Mouse (Mus musculus) lung, embryonic 14.5 days (tissue): Measurements from ENCODE around the gene Phldb2. TPM values are rescaled to one million over a fixed set of nuclear protein-coding genes. Genes with fewer than 3 reads are reported as not detected.

ENCODE experiments used
- ATAC-seq: fragments of 200-750 bp; cut with Nextera tagmentation; 2 replicates; pipeline ENCODE4 v1.8.0; 2017; ENCODE audit warnings: mild to moderate bottlenecking, moderate TSS enrichment, moderate library complexity; ENCODE audit not compliant: insufficient read depth
- DNase-seq: peaks from one replicate; pipeline ENCODE4 v3.0.0-alpha.2; 2015
- H3K27ac ChIP-seq: fragments of 300-500 bp; sonication (generic); 2 replicates; pipeline ENCODE4 v1.5.1; 2014; ENCODE audit warnings: low read depth, mild to moderate bottlenecking, moderate library complexity
- H3K27me3 ChIP-seq: fragments of 300-500 bp; sonication (generic); 2 replicates; pipeline ENCODE4 v1.6.1; 2014; ENCODE audit warnings: low read length, control low read depth; ENCODE audit not compliant: insufficient read depth
- H3K36me3 ChIP-seq: fragments of 300-500 bp; sonication (generic); 2 replicates; pipeline ENCODE4 v1.6.1; 2014; ENCODE audit warnings: control low read depth; ENCODE audit not compliant: insufficient read depth
- H3K4me1 ChIP-seq: fragments of 300-500 bp; sonication (generic); 2 replicates; pipeline ENCODE4 v1.6.1; 2014; ENCODE audit warnings: antibody characterized with exemption, control low read depth; ENCODE audit not compliant: insufficient read depth
- H3K4me2 ChIP-seq: fragments of 300-500 bp; sonication (generic); 2 replicates; pipeline ENCODE4 v1.6.1; 2014; ENCODE audit warnings: mild to moderate bottlenecking
- H3K4me3 ChIP-seq: fragments of 300-500 bp; sonication (generic); 2 replicates; pipeline ENCODE4 v1.5.1; 2014; ENCODE audit warnings: low read depth, low read length
- H3K9ac ChIP-seq: fragments of 300-500 bp; sonication (generic); 2 replicates; pipeline ENCODE4 v1.6.1; 2014
- H3K9me3 ChIP-seq: fragments of 300-500 bp; sonication (generic); 2 replicates; pipeline ENCODE4 v1.6.1; 2016; ENCODE audit warnings: low read depth, low read length, control low read depth
- CTCF ChIP-seq: IDR thresholded peaks from 2 replicates; pipeline ENCODE4 v1.5.1; 2016; ENCODE audit warnings: antibody characterized with exemption, low read depth
- WGBS: fragments of 180-500 bp; shearing (Covaris S2); extraction: QIAGEN DNeasy Blood & Tissue Kit; methylation state at CpG from one replicate; pipeline ENCODE4 v1.1.7; 2014; 5-methylcytosine and 5-hydroxymethylcytosine counted together
- polyA plus RNA-seq: library from polyadenylated mRNA; unstranded; fragments of >200 nt; fragmentation: Nextera tagmentation; extraction: Ambion mirVana; gene quantifications from 2 replicates; pipeline ENCODE4 v1.2.1, GENCODE M21; 2014

Gene Phldb2
- polyA plus RNA-seq, 1 experiment from 2014 or later, result 48.0 TPM

DNA sequence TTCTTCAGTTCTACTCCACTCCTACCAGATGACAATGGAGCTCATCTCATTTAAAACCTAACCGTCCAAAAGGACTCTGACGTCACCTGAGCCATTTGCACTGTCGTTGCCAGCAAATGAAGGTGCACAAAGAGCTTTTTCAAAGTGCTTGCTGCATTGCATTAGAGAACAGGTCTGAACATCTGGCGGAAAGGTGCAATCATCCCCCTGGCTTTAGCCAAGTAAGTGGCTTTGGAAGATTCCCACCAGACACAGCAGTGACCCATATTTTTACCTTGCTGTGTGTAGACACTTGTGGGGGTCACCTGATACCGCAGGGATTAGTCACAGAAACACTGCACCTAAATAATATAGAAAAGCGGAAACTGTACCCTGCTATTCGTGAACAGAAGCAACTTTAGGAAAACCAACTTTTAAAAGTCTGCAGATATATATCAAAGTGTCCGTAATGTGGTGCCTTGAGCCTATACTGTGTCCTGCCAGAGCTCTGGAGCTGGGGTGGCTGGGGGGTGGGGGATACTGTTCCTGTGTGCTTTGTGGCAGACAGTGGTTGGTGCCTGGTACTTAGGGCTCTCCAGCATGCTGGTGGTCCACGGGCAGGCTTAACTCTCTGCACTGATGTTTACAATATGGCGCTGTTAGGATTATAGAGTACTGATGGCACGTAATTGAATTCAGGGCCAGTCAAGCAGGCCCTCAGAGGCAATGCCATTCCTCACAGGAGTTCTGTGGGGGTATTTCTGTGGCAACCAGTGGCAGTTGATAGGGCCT lies 123.1 kb downstream of the Phldb2 start:
- Histone ChIP-seq H3K9ac (no peak overlapping the region), H3K4me1 (peaks cover 27% of the 10 kb centered on the region), H3K9me3 (no peaks in the 10 kb centered on the region), H3K36me3 (peaks cover 9% of the 10 kb centered on the region), H3K4me2 (no peak overlapping the region), H3K4me3 (no peak overlapping the region), H3K27ac (peak overlapping the region; percentile 70; the same call in 1 of the 2 replicates), H3K27me3 (no peaks in the 10 kb centered on the region)
- 48% methylated on average over 11 of the region's 11 CpGs for WGBS
- no peak for TF ChIP-seq CTCF
- DNase-seq (no peak), ATAC-seq (peak; percentile 72; the same call in 1 of the 2 replicates)

DNA sequence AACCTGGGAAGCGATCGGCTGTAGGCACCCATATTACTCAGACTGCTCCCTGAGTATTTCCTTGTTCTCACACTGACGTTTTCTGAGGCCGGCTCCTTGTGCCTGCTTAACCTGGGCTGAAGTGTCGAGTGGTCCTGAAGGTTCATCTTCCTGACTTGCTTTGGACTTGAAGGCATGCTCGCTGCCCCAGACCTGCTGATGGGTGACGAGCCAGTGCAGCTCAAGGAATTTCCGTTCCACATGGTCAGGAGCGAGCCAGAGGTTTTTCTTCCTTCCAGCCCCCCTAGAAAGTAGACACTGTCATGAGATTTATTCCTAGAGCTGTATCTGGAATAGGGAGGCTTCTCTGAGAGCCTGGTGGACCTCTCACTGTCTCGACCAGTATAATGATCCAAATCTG lies 128.1 kb downstream of the Phldb2 start:
- no peak overlapping the region for H3K4me3 ChIP-seq
- H3K9me3 ChIP-seq, result no peaks in the 10 kb centered on the region
- no peak overlapping the region for H3K9ac ChIP-seq
- peaks cover 30% of the 10 kb centered on the region for H3K36me3 ChIP-seq
- 83% methylated on average over 10 of the region's 10 CpGs for WGBS
- H3K4me2 ChIP-seq, result no peak overlapping the region
- H3K27me3 ChIP-seq, result no peaks in the 10 kb centered on the region
- no peak overlapping the region for H3K27ac ChIP-seq
- H3K4me1 ChIP-seq, result peaks cover 9% of the 10 kb centered on the region
- TF ChIP-seq CTCF, result no peak
- DNase-seq (no peak), ATAC-seq (no peak)

DNA sequence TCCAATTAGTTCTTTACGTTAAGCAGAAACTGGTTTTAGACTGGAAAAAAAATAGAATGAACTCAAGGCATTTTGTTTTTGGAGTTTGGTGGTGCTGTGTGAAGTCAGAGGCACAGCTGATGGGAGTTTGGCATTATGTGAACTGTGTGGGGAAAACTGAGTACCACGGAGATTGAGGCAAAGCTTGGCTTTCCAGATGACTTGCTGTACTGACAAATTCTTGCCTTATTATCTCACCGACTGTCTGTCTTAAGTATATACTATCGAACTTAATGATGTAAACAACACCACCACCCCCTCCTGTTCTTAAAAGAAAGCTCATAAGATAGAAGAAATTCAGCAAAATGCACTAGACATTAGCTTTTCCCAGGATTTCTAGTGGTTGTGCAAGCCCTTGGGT lies 129.4 kb downstream of the Phldb2 start:
- 29% methylated on average over 4 of the region's 4 CpGs for whole genome bisulfite sequencing
- H3K36me3 ChIP-seq, result peaks cover 33% of the 10 kb centered on the region
- no peaks in the 10 kb centered on the region for H3K27me3 ChIP-seq
- DNase-seq (peak; percentile 30), ATAC-seq (peak; percentile 52; the same call in 1 of the 2 replicates)
- no peak for TF ChIP-seq CTCF
- H3K27ac ChIP-seq, result no peak overlapping the region; the same call in 1 of the 2 replicates
- H3K4me2 ChIP-seq, result no peak overlapping the region
- peaks cover 6% of the 10 kb centered on the region; the same call in 1 of the 2 replicates for H3K4me1 ChIP-seq
- H3K9me3 ChIP-seq, result no peaks in the 10 kb centered on the region
- H3K9ac ChIP-seq, result no peak overlapping the region
- H3K4me3 ChIP-seq, result no peak overlapping the region

DNA sequence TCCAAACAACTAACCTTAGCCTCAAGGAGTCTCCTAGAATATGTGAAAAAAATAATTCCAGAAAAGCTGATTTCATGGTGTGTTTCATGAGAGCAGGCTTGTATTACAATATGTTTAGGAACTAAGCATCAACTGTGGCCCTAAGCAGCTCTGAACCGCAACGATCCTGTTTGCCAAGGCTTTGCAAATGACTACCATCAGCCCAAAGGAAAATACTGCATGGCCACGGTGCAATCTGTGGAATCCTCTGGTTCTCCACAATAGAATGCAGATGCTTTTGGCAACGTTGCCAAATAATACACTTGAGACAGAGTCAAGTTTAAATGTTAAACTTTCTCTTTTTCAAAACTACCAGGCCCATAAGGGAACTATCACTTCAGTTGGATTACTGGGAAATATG lies 133.5 kb downstream of the Phldb2 start:
- Histone ChIP-seq H3K4me3 (no peak overlapping the region), H3K9me3 (no peaks in the 10 kb centered on the region), H3K4me2 (no peak overlapping the region), H3K27me3 (no peaks in the 10 kb centered on the region), H3K36me3 (peaks cover 25% of the 10 kb centered on the region), H3K27ac (no peak overlapping the region), H3K4me1 (no peaks in the 10 kb centered on the region), H3K9ac (no peak overlapping the region)
- no peak for TF ChIP-seq CTCF
- ATAC-seq, result no peak
- no peak for DNase-seq
- WGBS, result 85% methylated on average over 4 of the region's 4 CpGs

DNA sequence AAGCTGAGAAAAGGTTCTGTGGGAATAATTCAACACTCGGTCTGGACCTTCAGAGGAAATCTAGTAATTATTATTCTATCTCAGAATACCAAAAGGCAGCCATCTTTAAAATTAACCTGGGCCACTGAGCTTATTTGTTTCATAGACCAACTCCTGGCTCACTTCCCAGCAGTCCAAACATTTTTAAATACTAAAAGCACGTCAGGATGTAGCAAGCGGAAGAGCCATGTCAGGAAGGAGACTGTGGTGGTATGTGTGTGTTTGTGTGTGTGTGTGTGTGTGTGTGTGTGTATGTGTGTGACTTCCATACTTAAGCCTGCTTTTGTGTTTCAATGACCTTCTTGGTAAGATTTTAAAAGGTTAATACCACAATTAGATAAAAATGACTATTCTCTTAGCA lies 135.6 kb downstream of the Phldb2 start:
- Histone ChIP-seq H3K27ac (no peak overlapping the region), H3K36me3 (peaks cover 13% of the 10 kb centered on the region; the same call in 1 of the 2 replicates), H3K4me3 (no peak overlapping the region), H3K4me2 (no peak overlapping the region), H3K4me1 (no peaks in the 10 kb centered on the region), H3K9me3 (no peaks in the 10 kb centered on the region), H3K9ac (no peak overlapping the region), H3K27me3 (no peaks in the 10 kb centered on the region)
- DNase-seq, result peak; percentile 63
- ATAC-seq, result no peak
- 59% methylated on average over 3 of the region's 3 CpGs for WGBS
- no peak for TF ChIP-seq CTCF

DNA sequence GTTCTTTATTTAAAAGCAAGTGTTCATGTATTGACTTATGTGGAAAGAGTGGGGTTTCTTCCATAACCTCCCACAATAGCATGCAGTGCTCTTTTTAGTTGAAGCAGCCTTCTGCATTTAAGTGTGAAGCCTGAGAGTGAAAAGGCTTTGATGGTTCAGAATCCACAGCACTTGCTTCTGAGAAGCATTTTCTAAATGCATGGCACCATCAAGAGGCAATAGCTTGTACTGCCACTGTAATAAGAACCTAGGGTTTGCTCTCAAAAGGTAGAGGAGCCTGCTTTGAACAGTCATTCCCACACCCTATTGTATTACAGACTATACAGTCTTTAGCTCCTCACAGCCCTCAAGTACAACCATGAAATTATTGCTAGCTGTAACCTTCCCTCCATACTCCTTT lies 136.7 kb downstream of the Phldb2 start:
- Histone ChIP-seq H3K4me1 (no peaks in the 10 kb centered on the region), H3K4me3 (no peak overlapping the region), H3K27ac (no peak overlapping the region), H3K4me2 (no peak overlapping the region), H3K9me3 (no peaks in the 10 kb centered on the region), H3K36me3 (peaks cover 9% of the 10 kb centered on the region; the same call in 1 of the 2 replicates), H3K27me3 (no peaks in the 10 kb centered on the region), H3K9ac (no peak overlapping the region)
- TF ChIP-seq CTCF, result no peak
- ATAC-seq (no peak), DNase-seq (no peak)

DNA sequence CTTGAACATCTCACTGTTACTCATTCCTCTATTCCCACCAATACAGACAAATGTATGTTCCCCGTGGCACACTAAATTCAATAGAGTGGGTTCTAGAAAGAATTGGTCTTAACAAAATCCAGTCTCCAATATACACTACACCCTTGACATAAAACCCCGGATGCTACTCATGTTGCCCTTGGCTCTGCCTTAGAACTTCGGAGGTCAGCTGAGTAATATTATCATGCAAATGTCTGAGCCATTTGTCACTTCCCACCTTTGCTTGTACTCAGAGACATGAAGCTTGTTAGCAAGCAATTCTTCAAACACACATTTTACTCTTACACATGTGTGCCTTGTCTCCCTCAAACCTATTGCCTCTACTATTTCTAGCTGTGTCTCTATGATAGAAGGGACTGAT lies 138.8 kb downstream of the Phldb2 start:
- no peak overlapping the region for H3K27ac ChIP-seq
- 72% methylated on average over 3 of the region's 3 CpGs for WGBS
- no peak for TF ChIP-seq CTCF
- H3K36me3 ChIP-seq, result 0 out of 2 replicates have a peak, but pooled peaks cover 5% of the 10 kb centered on the region
- H3K4me3 ChIP-seq, result no peak overlapping the region
- no peaks in the 10 kb centered on the region for H3K27me3 ChIP-seq
- peaks cover 10% of the 10 kb centered on the region for H3K4me1 ChIP-seq
- no peak overlapping the region for H3K9ac ChIP-seq
- no peak overlapping the region for H3K4me2 ChIP-seq
- H3K9me3 ChIP-seq, result no peaks in the 10 kb centered on the region
- DNase-seq (no peak), ATAC-seq (no peak)
